Mouse (Mus musculus): ENCODE measurements at regions not wholly inside any gene's neighbourhood (a gene's known extent, or its start where the extent isn't known, plus 50 kb on each side); places are given as distances from the start of the nearest gene placed in this dataset.

DNA sequence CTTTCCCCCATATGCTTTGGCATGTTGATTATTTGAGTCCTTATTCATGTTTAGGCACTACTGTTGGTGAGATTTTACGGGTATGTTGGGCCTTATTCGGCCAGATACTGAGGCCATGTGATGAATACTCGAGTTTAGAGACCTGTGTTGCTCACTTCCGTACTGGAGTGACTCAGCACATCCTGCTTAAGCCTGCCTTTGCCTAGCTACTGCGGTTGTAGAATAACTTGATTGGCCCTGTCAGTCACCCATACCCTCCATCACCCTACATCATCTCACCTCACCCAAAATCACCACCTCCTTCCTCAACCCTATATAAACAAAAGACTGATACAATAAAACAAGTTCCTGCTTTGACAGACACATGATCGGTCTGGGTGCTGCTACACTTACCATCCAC is 187.2 kb downstream of the Ifng start:
- DNase-seq = no peak

DNA sequence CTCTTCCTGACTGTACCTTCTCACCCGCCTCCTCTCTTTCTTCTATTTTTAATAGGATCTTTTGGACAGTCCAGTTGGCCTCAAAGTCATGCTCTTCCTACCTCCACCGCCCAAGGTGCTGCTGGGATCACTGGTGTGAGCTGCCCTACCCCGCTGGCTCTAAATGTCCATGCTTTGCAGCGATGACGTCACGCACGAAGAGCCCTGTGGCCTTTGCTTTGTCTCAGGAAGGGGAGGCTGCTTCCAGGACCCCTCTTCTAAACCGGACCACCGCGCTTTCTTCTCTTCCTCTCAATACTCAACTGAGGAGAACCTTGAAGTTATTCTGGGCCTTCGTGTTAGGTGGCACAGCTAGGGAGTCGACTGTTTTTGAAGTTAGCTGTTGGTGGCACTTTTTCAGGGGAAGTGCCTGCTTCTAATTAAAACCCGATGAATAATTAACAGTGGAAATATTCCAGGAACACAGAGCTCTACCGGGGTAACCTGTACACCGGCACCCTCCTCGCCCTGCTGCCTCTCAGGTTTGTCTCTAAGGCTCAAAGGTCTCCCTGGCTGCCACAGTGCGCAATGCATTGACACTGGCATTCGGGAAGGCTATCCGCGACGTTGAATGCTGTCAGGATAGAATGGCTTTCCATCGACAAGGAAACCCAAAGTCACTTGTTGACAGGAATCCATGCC is 188.7 kb downstream of the Ifng start:
- no peak for DNase-seq

DNA sequence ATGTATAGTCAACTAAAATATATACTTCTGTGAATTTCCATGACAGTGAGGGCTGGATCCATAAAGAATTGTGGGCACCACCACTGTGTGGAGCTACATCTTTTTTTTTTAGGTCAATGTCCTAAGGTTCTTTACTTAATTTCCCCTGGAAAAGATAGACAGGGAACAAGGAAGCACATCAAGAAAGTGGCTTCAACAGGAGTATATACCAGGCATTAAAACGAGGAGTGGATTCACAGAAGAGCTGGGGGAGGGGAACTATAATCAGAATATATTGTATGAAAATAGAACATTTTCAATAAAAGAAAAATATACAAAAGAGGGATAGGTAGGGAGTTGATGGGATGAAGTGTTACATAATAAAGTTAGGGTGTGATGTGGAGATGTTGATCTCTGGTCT is 190.9 kb downstream of the Ifng start:
- DNase-seq = no peak

DNA sequence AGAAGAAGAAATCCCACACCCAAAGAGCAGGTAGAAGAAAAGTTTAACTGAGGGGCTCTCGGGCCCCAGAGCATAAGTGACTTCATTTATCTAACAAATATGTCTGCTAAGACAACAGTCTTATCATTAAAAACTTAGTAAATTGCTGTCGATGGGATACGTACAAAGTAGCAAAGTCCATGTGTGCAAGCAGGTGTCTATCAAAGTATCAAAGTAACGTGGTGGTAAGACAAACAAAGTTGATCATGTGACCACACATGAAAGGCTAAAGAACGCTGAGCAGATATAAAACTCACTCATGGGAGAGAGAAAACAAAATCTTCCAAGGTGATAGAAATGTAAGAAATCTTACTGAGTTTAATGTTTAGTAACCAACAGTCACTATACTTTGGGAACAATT is 191.3 kb downstream of the Ifng start:
- DNase-seq = no peak

DNA sequence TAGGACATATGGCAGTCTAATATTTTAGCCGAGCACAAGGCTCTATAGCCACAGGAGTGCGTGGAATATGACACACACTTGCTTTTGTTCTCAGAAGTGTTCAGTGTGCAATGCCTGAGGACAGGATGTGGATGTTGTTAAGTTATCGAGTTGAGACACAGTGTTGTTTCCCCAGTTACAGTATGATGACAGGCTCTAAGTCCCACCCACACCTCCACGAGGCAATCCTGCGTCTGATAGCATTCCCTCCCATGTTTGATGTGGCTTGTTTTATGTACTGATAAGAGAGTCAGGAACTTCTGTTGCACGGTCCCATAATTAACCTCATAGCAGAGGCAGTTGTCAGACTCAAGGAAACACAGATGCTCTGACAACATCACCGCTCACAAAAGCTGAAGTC is 192.6 kb downstream of the Ifng start:
- peak; percentile 30 for DNase-seq

DNA sequence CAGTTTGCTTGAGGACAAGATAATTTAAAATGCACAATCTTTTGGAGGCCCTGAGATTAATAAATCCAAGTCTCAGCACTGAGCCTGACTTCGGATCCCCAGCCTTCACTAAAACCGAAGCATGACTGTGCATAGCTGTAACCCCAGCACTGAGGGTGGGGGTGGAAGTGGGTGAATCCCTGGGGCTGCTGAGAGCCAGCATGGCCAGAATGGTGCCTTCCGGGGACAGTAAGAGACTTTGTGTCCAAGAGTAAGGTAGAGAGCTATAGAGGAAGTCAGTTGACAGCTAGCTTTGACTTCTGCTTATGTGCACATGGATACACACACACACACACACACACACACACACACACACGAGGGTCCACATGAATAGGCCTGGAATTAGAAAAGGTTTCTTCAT is 198.3 kb downstream of the Ifng start:
- DNase-seq = no peak

DNA sequence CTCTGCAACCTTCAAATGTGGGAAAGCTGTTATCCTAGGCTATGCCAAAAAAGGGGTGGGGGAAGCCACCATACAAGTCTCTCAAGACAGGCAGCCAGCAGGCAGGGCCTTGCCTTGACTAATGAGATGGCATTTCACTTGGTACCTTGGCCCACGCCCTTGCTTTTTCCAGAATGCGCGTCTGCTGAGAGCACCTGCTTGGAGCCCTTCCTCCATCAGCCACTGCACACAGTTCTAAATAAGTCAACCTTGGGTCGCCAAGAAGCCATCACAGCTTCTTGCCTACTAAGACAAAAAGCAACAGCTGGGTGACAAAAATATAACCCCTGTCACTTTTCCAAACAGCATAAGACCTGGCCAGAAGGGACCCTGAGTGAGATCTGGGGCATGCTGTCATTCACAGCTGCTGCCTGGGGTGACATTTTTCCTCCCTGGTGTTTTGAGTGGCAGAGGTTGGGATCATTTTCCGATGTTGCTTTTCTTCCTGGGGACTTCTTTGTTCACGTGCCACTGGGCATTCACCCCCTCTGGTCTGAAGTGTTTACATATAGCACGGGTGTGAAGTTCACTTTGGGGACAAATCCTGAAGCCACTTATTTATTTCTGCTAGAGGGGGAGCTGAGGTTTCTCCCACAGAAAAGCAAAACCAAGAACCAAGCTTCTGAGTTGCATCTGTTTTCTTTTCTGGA is 199.4 kb downstream of the Ifng start:
- DNase-seq = no peak

DNA sequence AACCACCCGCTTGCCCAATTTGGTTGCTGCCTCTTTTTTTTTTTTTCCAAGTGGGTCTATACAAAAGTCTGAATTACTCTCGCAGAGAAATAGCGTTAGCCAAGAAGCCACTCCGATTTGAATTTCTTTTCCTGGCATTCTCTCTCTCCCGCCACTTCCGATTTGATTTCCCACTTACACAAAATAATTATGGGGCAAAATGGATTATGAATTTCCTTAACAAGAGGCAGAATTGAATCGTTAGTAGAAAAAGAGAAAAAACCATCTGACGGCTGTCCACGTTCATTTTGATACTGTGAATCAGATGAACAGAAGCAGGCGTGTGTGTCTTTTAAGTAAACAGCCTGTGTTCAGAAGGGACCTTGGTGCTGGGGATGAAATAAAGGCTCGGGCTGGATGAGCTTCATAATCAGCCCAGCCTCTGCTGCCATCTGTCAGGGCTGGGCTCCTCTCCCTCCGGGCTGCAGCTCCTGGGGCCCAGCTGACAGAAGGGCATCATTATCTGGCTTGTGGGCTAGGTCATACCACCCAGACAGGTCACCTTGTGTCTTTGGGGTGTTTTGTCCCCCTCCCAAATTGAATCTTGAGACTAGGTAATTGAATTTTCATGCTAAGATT is 200.1 kb downstream of the Ifng start:
- no peak for DNase-seq

DNA sequence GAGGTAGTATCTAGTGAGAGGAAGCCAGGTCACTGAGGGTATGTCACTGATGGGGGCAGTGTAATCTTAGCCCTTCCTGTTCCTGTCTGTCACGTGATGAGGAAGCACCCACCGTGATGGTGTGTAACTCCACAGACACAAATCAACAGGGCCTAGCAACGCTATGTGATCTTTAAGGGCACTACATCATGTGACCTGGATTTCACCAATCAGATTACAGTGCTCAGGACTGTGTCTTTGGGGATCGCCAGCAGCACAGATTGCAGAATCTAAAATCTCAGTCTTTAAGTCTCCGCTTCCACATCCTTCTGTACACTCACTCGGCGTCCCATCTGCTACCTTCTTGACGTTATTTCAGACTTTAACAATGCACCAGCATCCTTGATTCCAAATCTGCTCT is 202.8 kb downstream of the Ifng start:
- no peak for DNase-seq

DNA sequence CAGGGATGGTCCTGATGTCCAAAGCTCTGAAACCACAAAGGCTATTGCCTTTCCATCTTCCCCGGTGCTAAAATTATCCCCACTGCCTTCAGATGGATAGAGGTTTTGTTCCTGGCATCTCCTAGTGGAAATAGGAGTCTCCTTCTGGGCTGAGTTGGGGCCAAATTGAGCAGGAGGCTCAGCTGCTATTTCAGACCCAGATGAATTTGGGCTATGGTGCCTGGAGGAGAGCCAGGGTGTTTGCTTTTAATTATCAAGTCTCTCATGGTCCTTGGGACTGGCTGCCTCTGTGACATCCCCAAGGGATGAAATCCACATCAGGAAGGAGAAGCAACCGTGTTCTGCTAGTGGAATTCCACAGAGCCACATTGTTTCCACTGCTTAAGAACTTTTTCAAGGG is 207.3 kb downstream of the Ifng start:
- DNase-seq = no peak

DNA sequence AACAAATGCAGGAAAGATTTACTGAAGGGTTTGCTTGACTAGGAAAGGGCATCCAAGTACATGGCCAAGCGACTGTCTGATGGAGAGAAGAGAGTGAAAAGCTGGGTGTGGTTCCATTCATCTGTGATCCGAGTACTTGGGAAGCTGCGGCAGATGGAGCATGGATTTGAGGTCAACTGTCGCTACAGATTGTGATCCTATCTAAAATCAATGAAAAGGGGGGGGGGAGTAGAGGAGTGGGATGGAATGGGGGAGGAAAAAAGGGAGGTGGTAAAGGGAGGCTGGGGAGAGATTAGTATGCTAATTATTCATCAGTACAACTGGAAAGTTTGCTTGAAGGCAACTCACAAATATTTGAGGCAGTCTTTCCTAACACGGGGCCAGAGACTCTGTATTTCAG is 213.4 kb downstream of the Dyrk2 start:
- DNase-seq = no peak

DNA sequence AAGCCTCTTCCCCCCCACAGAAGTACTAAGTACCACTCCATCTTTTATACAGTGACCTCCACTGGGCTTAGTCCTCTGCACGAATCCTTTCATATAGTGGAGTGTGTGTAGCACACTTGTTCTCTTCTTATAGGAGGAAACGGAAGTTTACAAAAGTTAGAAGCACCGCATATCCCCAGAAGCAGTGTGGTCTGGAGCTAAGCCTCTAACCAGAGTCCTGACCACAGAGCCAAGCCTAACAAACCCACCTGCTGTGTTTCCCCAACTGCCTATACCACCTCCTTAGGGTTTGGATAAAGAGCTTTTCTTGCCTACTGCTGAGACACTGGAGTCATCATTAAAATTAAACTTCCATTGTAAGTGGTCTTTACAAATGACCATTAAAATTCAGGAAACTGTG is 204.0 kb downstream of the Dyrk2 start:
- no peak for DNase-seq

DNA sequence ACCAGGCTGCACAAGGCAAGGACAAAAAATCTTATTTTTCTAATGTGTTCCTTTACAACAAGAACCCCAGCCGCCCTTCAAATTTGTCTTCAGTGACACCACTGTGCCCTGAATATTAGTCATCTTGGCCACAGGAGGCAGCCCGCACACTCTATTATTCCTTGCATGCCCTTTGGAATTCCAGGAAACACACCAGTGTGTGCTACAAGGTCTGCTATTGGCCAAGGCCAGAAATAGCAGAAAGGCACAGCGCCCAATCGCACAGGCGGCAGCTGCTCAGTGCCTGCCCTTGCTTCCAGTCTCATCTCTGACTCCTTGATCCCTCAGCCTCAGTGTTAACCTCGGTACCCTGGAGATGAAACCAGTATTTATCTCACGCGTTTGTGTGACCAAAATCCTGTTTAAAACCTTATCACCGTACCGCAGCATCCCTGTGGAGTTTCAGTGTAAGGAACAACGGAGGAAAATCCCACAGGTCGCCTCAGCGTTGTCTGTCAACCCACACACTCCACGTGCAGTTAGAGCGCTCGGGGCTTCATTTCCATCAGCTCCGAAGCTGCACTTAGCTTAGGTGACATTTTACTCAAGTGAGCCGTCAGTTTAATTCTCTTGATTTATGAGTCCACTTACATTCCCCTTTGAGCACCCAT is 194.1 kb downstream of the Dyrk2 start:
- DNase-seq = no peak

DNA sequence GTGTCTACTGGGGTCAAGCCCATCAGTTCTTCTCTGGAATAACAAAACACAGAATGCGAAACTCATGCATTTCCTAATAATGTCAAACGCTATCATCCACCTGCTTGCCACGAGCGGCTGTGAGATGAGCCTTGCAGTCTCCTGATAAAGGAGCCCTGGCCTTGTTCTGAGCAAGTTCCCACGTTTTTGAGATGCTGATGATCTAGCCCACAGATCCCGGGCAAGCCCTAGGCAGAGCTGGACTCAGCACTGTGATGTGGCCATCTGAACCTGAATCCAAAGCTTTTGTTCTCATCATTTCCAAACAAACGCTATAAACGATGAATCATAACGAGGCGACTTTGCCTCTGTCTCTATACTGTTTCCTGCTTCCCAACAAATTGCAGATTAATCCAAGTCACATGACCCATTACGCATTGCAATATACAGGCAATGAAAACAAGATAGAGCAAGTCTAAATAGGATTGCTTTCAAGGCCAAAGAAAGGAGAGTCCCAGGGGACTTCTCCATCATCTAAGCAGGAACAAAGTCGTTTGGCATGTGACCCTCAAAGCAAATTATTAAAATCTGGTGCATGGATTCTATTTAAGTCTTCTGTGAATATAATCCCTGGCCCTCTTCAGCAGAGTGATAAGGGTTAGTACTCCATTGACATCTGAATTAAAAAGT is 191.1 kb downstream of the Dyrk2 start:
- DNase-seq = no peak

DNA sequence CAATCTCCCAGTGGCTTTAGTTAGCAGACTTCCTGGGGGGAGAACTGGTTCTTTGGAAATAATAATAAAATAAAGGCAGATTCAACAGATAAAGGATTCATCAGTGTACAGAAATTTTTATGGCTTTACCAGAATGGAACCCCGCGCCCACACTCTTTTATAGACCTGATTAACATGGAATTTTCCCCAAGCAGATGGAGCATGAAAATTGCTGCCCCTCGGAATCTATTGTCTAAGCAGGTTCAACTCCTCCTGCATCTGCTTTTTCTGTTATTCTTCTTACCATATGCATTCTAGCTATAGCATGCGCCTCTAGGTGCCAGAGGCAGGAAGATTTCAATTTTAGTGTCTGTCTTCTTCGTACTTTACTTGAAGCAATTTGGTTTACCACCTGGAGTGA is 190.5 kb downstream of the Dyrk2 start:
- no peak for DNase-seq

DNA sequence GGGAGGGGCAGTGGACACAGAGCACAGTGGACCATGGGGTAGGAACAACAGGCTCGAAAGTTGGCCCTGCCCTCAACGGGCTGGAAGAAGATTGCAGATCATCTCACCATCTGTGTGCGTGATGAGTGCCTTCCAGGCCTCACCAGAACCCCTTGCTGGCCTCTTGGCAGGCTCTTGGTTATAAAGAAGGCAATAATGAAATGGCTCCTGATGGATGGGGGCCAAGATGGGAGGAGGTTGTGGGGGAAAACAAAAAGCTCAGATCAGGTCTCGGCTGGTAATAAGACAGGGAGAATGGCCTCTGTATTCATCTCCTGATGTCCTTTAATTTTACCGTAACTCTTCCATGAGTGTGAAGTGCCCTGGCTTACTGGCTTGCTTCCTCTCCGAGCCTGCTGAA is 189.1 kb downstream of the Dyrk2 start:
- no peak for DNase-seq

DNA sequence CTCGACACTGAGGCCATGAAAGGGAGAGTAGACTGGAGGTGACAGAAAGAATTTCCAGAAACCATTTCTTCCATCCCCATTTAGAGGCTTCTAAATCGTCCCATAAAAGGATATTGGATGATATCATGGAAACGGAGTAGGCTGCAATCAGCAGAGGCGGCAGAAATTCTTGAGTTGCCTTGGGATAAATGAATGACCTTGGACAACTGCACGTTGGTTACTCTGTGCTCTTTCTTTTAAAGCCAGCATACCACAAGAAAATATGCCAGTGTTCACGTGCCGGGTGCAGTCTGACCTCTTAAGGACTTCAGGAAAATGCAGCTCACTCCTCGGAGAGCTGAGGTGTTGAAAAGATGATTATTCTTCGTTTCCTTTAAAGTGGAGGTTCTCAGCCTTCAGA is 186.7 kb downstream of the Dyrk2 start:
- DNase-seq = no peak

DNA sequence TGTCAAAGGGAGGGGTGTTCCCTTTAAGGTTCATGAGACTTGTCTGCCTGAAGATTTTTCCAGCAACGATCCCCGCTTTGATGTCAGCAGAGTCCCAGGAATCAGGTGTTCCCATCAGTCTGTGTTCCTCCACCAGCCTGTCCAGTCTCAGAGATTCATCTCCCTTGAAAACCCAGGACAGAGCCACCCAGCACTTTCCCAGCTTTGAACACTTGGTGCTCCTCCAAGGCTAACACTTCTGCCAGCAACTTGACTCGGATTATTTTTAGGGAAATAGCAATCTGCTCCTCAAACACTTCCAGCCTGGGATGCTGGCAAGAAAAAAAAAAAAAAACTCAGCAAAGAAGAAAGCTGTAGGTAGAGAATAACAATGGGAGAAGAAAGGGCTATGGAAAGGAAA is 170.7 kb downstream of the Dyrk2 start:
- DNase-seq = no peak

DNA sequence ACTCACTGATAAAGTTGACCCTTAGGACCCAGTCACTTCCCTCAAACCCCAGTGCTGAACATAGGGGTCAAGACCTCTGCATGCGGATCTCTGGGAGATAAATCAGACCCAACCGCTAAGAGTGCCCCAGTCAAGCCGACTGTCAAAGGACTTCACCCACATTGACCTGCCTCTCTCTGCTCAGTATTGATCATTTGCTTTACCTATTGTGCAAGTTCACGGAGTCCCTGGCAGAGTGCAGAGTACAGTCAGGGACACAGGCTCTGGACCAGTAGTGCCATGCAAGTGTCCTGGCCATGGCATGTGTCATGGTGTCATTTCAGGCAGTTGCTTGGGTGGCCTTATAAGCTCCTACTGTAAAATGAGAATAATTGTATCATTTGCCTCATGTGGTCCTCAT is 169.9 kb downstream of the Dyrk2 start:
- DNase-seq = no peak

DNA sequence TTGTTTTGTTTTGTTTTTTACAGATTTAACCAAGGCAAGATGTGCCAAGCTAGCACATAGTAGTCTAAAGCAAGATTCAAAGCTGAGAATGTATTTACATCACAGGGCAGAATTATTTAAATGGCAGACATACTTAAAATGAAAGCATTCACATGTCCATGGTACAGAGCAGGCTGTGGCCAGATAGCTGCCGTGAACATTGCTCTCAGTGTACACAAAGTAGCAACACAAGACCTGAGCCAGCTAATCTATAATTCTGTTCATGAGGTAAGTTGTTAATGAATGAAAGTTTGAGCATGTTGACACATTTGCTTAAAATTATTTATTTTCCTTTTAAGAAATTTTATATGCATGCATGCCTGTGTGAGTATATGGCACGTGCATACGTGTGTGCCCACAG is 164.0 kb downstream of the Dyrk2 start:
- DNase-seq = no peak

DNA sequence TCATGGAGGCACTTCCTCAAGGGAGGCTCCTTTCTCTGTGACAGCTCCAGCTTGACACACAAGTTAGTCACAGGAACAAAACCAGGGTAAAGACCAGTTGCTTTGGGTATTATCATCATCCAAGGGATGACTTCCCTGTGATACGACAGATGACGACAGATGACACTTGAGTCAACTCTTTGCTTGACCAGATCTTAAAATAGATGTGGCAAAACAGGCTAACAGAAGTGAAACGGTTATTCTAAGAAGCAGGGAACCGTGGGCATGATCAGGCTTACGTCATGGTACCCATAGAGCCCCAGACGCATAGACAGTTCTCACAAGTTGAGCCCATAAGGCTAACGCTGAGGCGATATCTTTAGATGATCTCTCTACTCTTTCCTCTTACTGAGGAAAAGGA is 160.3 kb downstream of the Dyrk2 start:
- no peak for DNase-seq

DNA sequence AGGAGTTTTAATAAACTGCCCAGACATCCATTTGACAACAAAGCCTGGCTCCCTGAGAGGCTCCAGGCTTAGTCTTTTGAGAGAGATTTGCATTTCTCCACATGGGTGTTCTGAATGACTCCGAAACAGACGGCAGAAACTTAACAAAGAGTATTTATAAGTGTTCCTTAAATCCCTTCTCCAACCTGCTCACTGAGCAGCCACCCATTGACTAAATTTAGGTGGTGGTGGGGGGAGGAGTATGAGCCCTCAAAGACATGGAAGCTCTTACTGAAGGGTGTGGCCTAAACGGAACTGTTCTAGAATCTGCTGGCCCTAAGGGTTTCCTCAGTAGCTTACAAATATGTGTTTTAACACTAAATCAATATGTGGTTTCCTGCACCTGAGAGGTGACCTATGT is 158.5 kb downstream of the Dyrk2 start:
- DNase-seq = no peak

DNA sequence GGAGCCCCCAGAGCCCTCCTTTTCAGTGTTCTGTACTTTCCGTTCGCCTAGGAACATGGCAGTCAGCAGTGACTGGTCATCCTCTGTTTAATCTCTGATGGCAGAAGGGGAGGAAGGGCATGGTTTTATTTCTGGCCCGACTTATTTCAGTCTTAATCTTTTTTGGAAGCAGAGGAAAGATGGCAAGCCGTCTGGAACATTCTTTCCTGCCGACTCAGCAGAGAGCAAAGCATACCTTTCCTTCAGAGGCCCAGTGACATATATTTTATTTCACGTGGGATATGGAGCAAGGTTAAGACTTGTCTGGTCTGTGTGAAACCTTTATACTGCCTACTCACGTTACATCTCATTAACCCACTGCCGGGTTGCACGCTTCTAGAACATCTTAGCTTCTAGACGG is 158.1 kb downstream of the Dyrk2 start:
- DNase-seq = no peak

DNA sequence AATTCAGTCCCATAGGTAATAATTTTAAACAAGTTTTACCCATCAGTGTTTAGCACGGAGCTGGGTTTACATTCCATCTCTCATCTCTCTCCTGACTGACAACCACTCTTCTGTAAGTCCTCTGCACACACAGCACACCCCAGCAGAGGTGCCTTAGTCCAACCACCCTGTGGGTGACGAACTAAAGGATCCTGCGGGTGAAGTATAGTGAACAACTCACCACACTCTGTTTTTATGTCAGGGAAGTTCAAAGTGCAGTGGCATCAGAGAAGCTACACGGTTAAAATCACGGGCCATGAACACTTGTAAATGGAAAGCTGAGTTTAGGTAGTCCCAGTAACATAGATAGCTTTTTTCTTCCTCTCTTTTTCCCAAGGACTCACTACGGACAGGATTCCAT is 157.1 kb downstream of the Dyrk2 start:
- DNase-seq = peak; percentile 18
